Mouse (Mus musculus) liver, postnatal 0 days (tissue): Measurements from ENCODE around the gene Psapl1.

Experiments used
- CTCF ChIP-seq: sonication (generic); IDR thresholded peaks from 2 replicates; pipeline ENCODE4 v1.5.1; 2016; ENCODE audit warnings: antibody characterized with exemption, low read depth
- EP300 ChIP-seq: IDR thresholded peaks from 2 replicates; pipeline ENCODE4 v1.6.1; 2016; ENCODE audit warnings: antibody characterized with exemption, low read depth, mild to moderate bottlenecking

GRCm38 (mm10) chr5:36205397-36205796 lies 1.6 kb downstream of the Psapl1 start:
- TF ChIP-seq CTCF (no peak), EP300 (no peak)
